Mouse (Mus musculus) heart, adult 2 months (tissue): ENCODE measurements at regions not wholly inside any gene's neighbourhood (a gene's known extent, or its start where the extent isn't known, plus 50 kb on each side); places are given as distances from the start of the nearest gene placed in this dataset.

Experiments
- DNase-seq, 2 experiments: peaks; one replicate each; pipeline ENCODE4 v3.0.0; 2021
- H3K27ac ChIP-seq: fragments of 200-600 bp; 2 replicates; pipeline ENCODE4 v1.8.1; 2022
- H3K27me3 ChIP-seq: fragments of 200-500 bp; 2 replicates; pipeline ENCODE4 v1.6.1; 2012; ENCODE audit warnings: mild to moderate bottlenecking, low read length, inconsistent platforms, mixed read lengths; ENCODE audit not compliant: control insufficient read depth, insufficient read depth
- H3K36me3 ChIP-seq: fragments of 200-500 bp; 2 replicates; pipeline ENCODE4 v1.6.1; 2012; ENCODE audit warnings: low read length, inconsistent platforms; ENCODE audit not compliant: control insufficient read depth, insufficient read depth
- H3K4me1 ChIP-seq: fragments of 200-500 bp; 2 replicates; pipeline ENCODE4 v1.6.1; 2011; ENCODE audit warnings: low read length; ENCODE audit not compliant: control insufficient read depth, insufficient read depth
- H3K4me3 ChIP-seq: fragments of 200-600 bp; 2 replicates; pipeline ENCODE4 v1.8.1; 2022
- H3K79me2 ChIP-seq: fragments of 200-500 bp; replicated peaks from 2 replicates; pipeline ENCODE4 v1.6.1; 2012; ENCODE audit warnings: mild to moderate bottlenecking, inconsistent platforms, low read length, moderate library complexity, mixed read lengths; ENCODE audit not compliant: control insufficient read depth, insufficient read depth
- H3K9ac ChIP-seq: fragments of 200-500 bp; 2 replicates; pipeline ENCODE4 v1.6.1; 2012; ENCODE audit warnings: low read depth, mild to moderate bottlenecking, control low read depth, inconsistent platforms, low read length, mixed read lengths
- CTCF ChIP-seq: fragments of 200-600 bp; IDR thresholded peaks from 2 replicates; pipeline ENCODE4 v1.8.1; 2022; ENCODE audit warnings: antibody characterized with exemption, mild to moderate bottlenecking, moderate library complexity
- EP300 ChIP-seq: fragments of 200-500 bp; IDR thresholded peaks from 2 replicates; pipeline ENCODE4 v1.6.1; 2011; ENCODE audit warnings: low read depth, low read length, control low read depth; ENCODE audit not compliant: insufficient read depth
- POLR2A ChIP-seq: fragments of 200-500 bp; IDR thresholded peaks from 2 replicates; pipeline ENCODE4 v1.6.1; 2011; ENCODE audit warnings: mild to moderate bottlenecking, low read depth, low read length, control low read depth; ENCODE audit not compliant: insufficient read depth
- WGBS: fragments of 180-500 bp; shearing (Covaris S2); methylation state at CpG from one replicate; pipeline ENCODE4 v1.1.7; 2018; 5-methylcytosine and 5-hydroxymethylcytosine counted together
- intact Hi-C: fragments of 180-260 bp; cut with DNase I; formaldehyde crosslinking; loops from one replicate; pipeline ENCODE4 v1.15.1; 2025

- Histone ChIP-seq H3K79me2 (no peaks in the 10 kb centered on the region), H3K27me3 (no peaks in the 10 kb centered on the region), H3K27ac (no peak overlapping the region; the same call in 1 of the 2 replicates), H3K4me3 (peak overlapping the region; percentile 13), H3K9ac (no peak overlapping the region), H3K4me1 (peaks cover 3% of the 10 kb centered on the region), H3K36me3 (no peaks in the 10 kb centered on the region)
- WGBS, result 27% methylated on average over 21 of the region's 21 CpGs
- TF ChIP-seq POLR2A, result no peak
- no peak for TF ChIP-seq EP300
- TF ChIP-seq CTCF, result peak; percentile 82
- intact Hi-C loops, result loop anchor here (5.0 kb wide), 2 partner anchors 230 to 420 kb away; no protein-coding TSS in a partner anchor
- DNase-seq, result peak; percentile 29 to 49
These were observed 94.6 kb upstream of the Tle3 start for GRCm38 (mm10) chr9:61277369-61278215.

GRCm38 (mm10) chr9:61278216-61278758, 93.9 kb upstream of the Tle3 start:
- H3K79me2 ChIP-seq, result no peaks in the 10 kb centered on the region
- no peak overlapping the region for H3K9ac ChIP-seq
- H3K4me1 ChIP-seq, result peaks cover 3% of the 10 kb centered on the region
- WGBS, result 25% methylated on average over 12 of the region's 12 CpGs
- TF ChIP-seq POLR2A, result no peak
- no peak for TF ChIP-seq EP300
- TF ChIP-seq CTCF, result no peak
- H3K36me3 ChIP-seq, result no peaks in the 10 kb centered on the region
- peak overlapping the region; percentile 13 for H3K4me3 ChIP-seq
- DNase-seq, result no peak
- intact Hi-C loops, result loop anchor here (5.0 kb wide), 2 partner anchors 231 to 419 kb away; no protein-coding TSS in a partner anchor
- H3K27ac ChIP-seq, result no peak overlapping the region; the same call in 1 of the 2 replicates
- H3K27me3 ChIP-seq, result no peaks in the 10 kb centered on the region

DNA sequence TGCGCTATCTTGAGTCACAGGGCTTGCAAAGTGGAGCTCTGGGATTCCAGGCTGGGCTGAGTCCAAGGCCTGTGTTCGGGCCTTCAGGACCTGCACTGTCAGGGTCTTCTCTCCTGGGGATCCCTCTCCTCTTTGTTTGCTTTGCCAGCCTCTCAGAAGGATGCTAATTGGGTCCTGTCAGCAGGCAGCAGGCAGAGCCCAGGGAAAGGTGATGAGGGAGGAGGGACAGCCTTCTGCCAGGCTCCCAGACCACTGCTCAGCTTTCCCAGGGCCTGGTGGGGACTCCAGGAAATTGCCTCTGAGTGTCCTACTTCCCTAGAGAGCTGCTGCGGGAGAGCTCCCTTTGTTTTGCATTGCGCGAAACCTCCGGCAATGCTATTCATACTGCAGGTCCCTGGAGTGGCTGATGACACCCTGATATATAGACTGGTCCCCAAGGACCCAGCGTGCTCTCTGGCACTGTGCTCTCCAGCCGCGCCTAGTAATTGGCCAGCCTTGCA, 93.1 kb upstream of the Tle3 start:
- DNase-seq, result peak in 1 of 2 experiments; percentile 15
- H3K36me3 ChIP-seq, result no peaks in the 10 kb centered on the region
- no peak for TF ChIP-seq CTCF
- no peak for TF ChIP-seq POLR2A
- no peak for TF ChIP-seq EP300
- H3K9ac ChIP-seq, result no peak overlapping the region
- no peaks in the 10 kb centered on the region for H3K79me2 ChIP-seq
- no peak overlapping the region for H3K27ac ChIP-seq
- intact Hi-C loops, result loop anchor here (5.0 kb wide), 2 partner anchors 232 to 418 kb away; no protein-coding TSS in a partner anchor
- H3K4me3 ChIP-seq, result no peak overlapping the region
- H3K4me1 ChIP-seq, result peaks cover 3% of the 10 kb centered on the region
- 43% methylated on average over 9 of the region's 9 CpGs for WGBS
- H3K27me3 ChIP-seq, result no peaks in the 10 kb centered on the region

DNA sequence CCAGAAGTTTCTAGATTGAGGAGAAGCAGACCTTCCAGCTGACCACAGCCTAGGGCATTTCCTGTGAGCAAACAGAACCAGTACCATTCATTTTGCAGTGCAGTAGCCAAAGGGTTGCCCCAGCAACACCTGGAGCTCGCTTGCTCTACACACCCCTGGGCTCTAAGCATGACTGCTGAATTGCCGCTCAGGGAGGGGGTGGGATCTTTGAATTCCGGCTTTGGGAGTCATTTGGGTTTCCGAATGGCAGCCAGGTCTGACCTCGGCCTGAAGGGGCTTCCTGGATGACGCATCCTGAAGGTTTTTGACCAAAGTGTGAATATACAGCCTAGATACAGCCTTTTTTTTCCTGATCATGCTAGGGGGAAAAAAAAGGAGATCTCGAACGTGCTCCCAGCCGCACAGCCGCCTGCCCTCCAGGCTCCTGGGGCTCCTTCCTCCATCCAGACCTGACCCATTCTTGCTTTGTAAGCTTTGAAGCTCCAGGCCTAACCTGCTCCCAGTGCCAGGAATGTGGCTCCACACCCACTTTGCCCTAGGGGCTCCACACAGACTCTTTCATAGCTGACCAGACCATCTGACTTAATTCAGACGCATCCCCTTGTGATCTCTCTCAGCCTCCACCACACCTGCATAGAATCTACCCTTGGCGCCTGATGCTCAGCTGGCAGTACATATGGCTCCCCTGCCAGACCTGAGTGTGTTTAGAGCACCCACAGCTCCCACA, 91.1 kb upstream of the Tle3 start:
- TF ChIP-seq CTCF (no peak), EP300 (no peak), POLR2A (no peak)
- H3K4me1 ChIP-seq, result peaks cover 3% of the 10 kb centered on the region
- H3K79me2 ChIP-seq, result no peaks in the 10 kb centered on the region
- no peak overlapping the region for H3K27ac ChIP-seq
- WGBS, result 75% methylated on average over 12 of the region's 12 CpGs
- no peak overlapping the region for H3K9ac ChIP-seq
- no peaks in the 10 kb centered on the region for H3K36me3 ChIP-seq
- no peak for DNase-seq
- no peak overlapping the region for H3K4me3 ChIP-seq
- no peaks in the 10 kb centered on the region for H3K27me3 ChIP-seq
- intact Hi-C loops, result no loop called here

GRCm38 (mm10) chr9:61283311-61283710, 88.9 kb upstream of the Tle3 start:
- TF ChIP-seq POLR2A (no peak), EP300 (no peak), CTCF (no peak)
- no peaks in the 10 kb centered on the region; the same call in 1 of the 2 replicates for H3K27me3 ChIP-seq
- intact Hi-C loops, result no loop called here

More at GRCm38 (mm10) chr9:61283311-61283710, 88.9 kb upstream of the Tle3 start:
- H3K36me3 ChIP-seq, result no peaks in the 10 kb centered on the region
- no peak overlapping the region for H3K4me3 ChIP-seq
- no peak for DNase-seq
- H3K9ac ChIP-seq, result no peak overlapping the region
- WGBS, result 85% methylated on average over 5 of the region's 5 CpGs
- H3K79me2 ChIP-seq, result no peaks in the 10 kb centered on the region
- H3K4me1 ChIP-seq, result no peaks in the 10 kb centered on the region; the same call in 1 of the 2 replicates
- H3K27ac ChIP-seq, result no peak overlapping the region
